Mouse (Mus musculus): ENCODE measurements around the gene Otulin.

DNA sequence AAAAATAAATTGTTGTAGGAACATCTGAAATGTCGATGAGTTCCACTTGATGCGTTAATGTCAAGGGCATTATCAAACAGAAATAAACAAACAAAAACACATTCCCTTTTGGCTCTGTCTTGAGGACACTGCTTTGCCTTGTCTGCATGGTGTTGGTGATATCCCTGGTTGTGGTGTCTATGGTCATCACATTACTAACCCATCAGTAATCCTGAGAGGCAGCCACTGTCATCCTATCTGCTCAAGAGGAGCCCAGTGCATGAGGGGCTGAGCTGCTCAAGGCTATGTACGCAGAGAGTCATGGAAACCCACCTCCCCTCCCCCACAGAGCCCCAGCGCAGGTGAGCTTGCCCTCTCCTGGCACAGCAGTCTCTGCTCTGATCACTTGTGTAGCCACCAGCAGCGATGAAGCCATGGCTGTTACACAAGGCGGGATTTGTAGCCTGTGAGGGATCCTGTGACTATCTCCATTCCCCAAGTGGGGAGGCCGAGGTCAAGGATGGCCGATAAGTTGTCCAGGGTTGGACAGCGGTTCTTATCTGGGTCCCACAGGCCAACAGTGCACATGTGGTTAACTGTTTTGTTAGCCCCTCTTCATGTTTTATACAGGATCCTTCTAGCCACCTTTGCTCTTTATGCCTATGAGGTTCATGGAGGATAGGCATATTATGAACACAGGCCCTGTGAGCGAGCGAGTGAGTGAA is 133.7 kb downstream of the Otulin start:
- TF ChIP-seq CTCF (conservative IDR thresholded peaks at IDR 0.05; ENCODE audit: low read length) (no peak), POU5F1 (IDR thresholded peaks at IDR 0.05; ENCODE audit: borderline replicate concordance, low read length) (no peak), NANOG (IDR thresholded peaks at IDR 0.05; ENCODE audit: borderline replicate concordance, low read length) (no peak)

All from E14TG2a.4 (cell line).